Mouse (Mus musculus) adrenal gland, adult 18-20 months (tissue): Measurements from ENCODE around the gene Olfr201. TPM values are rescaled to one million over a fixed set of nuclear protein-coding genes. Genes with fewer than 3 reads are reported as not detected.
"Not testable (repeated sequence)": the region's sequence is repeated elsewhere in the genome, so short reads cannot be mapped to it uniquely, and the experiment has no call there.

Source experiments
- DNase-seq, 2 experiments: peaks; one replicate each; pipeline ENCODE4 v3.0.0; 2021 to 2022; ENCODE audit warnings: low spot score in 2 of 2
- long read RNA-seq, 2 experiments: library from polyadenylated mRNA; stranded (forward); transcript quantifications; one replicate each; pipeline ENCODE4 v2.0.0; 2021
- total RNA-seq, 2 experiments: library from RNA; stranded (reverse); gene quantifications; 1 replicate in 1 of 2; 2 replicates in 1 of 2; pipeline ENCODE4 v1.2.3; 2021

The Olfr201 gene
- not detected for total RNA-seq
- long read RNA-seq, experiment 1: 0 reads
- long read RNA-seq, experiment 2: 0 reads

GRCm38 (mm10) chr16:59272532-59272931 lies at the start of gene Olfr201:
TSS of gene Olfr201 (minus strand) at chr16:59272632.
- DNase-seq: not testable (repeated sequence)

GRCm38 (mm10) chr16:59318148-59318547 lies 45.7 kb upstream of the Olfr201 start, which contains the start of gene Olfr204:
TSS of gene Olfr204 (minus strand) at chr16:59318248.
- DNase-seq: no peak

GRCm38 (mm10) chr16:59298581-59298980 lies 26.1 kb upstream of the Olfr201 start, which contains the start of gene Olfr203:
TSS of gene Olfr203 (plus strand) at chr16:59298881.
- DNase-seq: no peak

GRCm38 (mm10) chr16:59287576-59287975 lies 15.1 kb upstream of the Olfr201 start:
- not testable (repeated sequence) for DNase-seq

GRCm38 (mm10) chr16:59286693-59287092 lies 14.3 kb upstream of the Olfr201 start, which contains the start of gene Olfr202:
TSS of gene Olfr202 (minus strand) at chr16:59286793.
- DNase-seq: no peak

GRCm38 (mm10) chr16:59283476-59283875 lies 11.0 kb upstream of the Olfr201 start:
- DNase-seq: no peak

- no peak for DNase-seq
Observed at GRCm38 (mm10) chr16:59280542-59280941, 8.1 kb upstream of the Olfr201 start.

- not testable (repeated sequence) for DNase-seq
Observed at GRCm38 (mm10) chr16:59269097-59269496, 3.3 kb downstream of the Olfr201 start.

GRCm38 (mm10) chr16:59249684-59250083 lies 22.7 kb downstream of the Olfr201 start:
- DNase-seq: no peak

GRCm38 (mm10) chr16:59219667-59220066 lies 52.8 kb downstream of the Olfr201 start, which contains the start of gene Olfr199:
TSS of gene Olfr199 (minus strand) at chr16:59219767.
- not testable (repeated sequence) for DNase-seq

GRCm38 (mm10) chr16:59217861-59218260 lies 54.6 kb downstream of the Olfr201 start:
- not testable (repeated sequence) for DNase-seq

Other genes starting within 250 kb of the Olfr201 start
- not detected for gene Olfr186, start 242.3 kb downstream of the Olfr201 start, total RNA-seq
- gene Olfr187, start 232.9 kb downstream of the Olfr201 start, total RNA-seq: not detected
- not detected for gene Olfr190, start 194.6 kb downstream of the Olfr201 start, total RNA-seq
- not detected for gene Olfr191, start 182.8 kb downstream of the Olfr201 start, total RNA-seq
- gene Olfr193, start 160.8 kb downstream of the Olfr201 start, total RNA-seq: not detected
- not detected for gene Olfr194, start 151.6 kb downstream of the Olfr201 start, total RNA-seq
- not detected for gene Olfr195, start 125.6 kb downstream of the Olfr201 start, total RNA-seq
- gene Olfr196, start 102.2 kb downstream of the Olfr201 start, total RNA-seq: not detected
- not detected for gene Olfr198, start 69.1 kb downstream of the Olfr201 start, total RNA-seq
- not detected for gene Olfr199, start 52.9 kb downstream of the Olfr201 start, total RNA-seq
- not detected for gene Olfr202, start 14.2 kb upstream of the Olfr201 start, total RNA-seq
- not detected for gene Olfr203, start 26.2 kb upstream of the Olfr201 start, total RNA-seq
- not detected for gene Olfr204, start 45.6 kb upstream of the Olfr201 start, total RNA-seq
- gene Olfr205, start 58.5 kb upstream of the Olfr201 start, total RNA-seq: not detected
- not detected for gene Olfr206, start 76.6 kb upstream of the Olfr201 start, total RNA-seq
- not detected for gene Olfr209, start 91.4 kb upstream of the Olfr201 start, total RNA-seq
- gene Gabrr3, start 134.7 kb upstream of the Olfr201 start, total RNA-seq: not detected
- 10 to 100 TPM; 20.5 to 20.8 TPM for gene Riox2, start 199.1 kb upstream of the Olfr201 start, total RNA-seq